Mouse (Mus musculus) olfactory bulb, adult 2 months (tissue): Measurements from ENCODE around the gene Cnn2.

Source experiments
- CTCF ChIP-seq: fragments of 200-500 bp; IDR thresholded peaks from 2 replicates; pipeline ENCODE4 v1.5.1; 2012; ENCODE audit warnings: low read depth, mild to moderate bottlenecking, low read length, moderate library complexity; ENCODE audit not compliant: insufficient read depth
- POLR2A ChIP-seq: fragments of 200-500 bp; IDR thresholded peaks from 2 replicates; pipeline ENCODE4 v1.6.1; 2012; ENCODE audit warnings: mild to moderate bottlenecking, low read depth, low read length, moderate library complexity; ENCODE audit not compliant: insufficient read depth

- TF ChIP-seq POLR2A (no peak), CTCF (no peak)
These were observed 25.2 kb downstream of the Cnn2 start for GRCm38 (mm10) chr10:80013609-80014008.
